Mouse (Mus musculus) hindbrain, embryonic 16.5 days (tissue): ENCODE results near the gene Rbm34. TPM values are rescaled to one million over a fixed set of nuclear protein-coding genes. Genes with fewer than 3 reads are reported as not detected.
A peak's percentile ranks its signal among the peaks of the same experiment; 100 is the strongest.

ENCODE experiments used
- ATAC-seq: fragments of 200-750 bp; cut with Nextera tagmentation; 2 replicates; pipeline ENCODE4 v1.8.0; 2017; ENCODE audit warnings: moderate TSS enrichment, moderate library complexity
- H3K27ac ChIP-seq: fragments of 300-500 bp; sonication (generic); 2 replicates; pipeline ENCODE4 v1.5.1; 2014; ENCODE audit warnings: low read depth, mild to moderate bottlenecking, control low read depth, low read length, moderate library complexity
- H3K27me3 ChIP-seq: fragments of 300-500 bp; sonication (generic); replicated peaks from 2 replicates; pipeline ENCODE4 v1.6.1; 2014; ENCODE audit warnings: low read length; ENCODE audit not compliant: control insufficient read depth, insufficient read depth
- H3K36me3 ChIP-seq: fragments of 300-500 bp; sonication (generic); 2 replicates; pipeline ENCODE4 v1.6.1; 2014; ENCODE audit warnings: mild to moderate bottlenecking, low read length, moderate library complexity, mixed read lengths; ENCODE audit not compliant: control insufficient read depth, insufficient read depth
- H3K4me1 ChIP-seq: fragments of 300-500 bp; sonication (generic); 2 replicates; pipeline ENCODE4 v1.6.1; 2014; ENCODE audit warnings: low read depth, low read length; ENCODE audit not compliant: control insufficient read depth, insufficient read depth
- H3K4me2 ChIP-seq: fragments of 300-500 bp; sonication (generic); 2 replicates; pipeline ENCODE4 v1.6.1; 2014; ENCODE audit warnings: mild to moderate bottlenecking, low read length, control low read depth, moderate library complexity
- H3K4me3 ChIP-seq: fragments of 300-500 bp; sonication (generic); 2 replicates; pipeline ENCODE4 v1.5.1; 2014; ENCODE audit warnings: mild to moderate bottlenecking, low read length, control low read depth, moderate library complexity
- H3K9ac ChIP-seq: fragments of 300-500 bp; sonication (generic); 2 replicates; pipeline ENCODE4 v1.6.1; 2014; ENCODE audit warnings: low read depth, mild to moderate bottlenecking, control low read depth, low read length, moderate library complexity
- H3K9me3 ChIP-seq: fragments of 300-500 bp; sonication (generic); 2 replicates; pipeline ENCODE4 v1.6.1; 2014; ENCODE audit warnings: mild to moderate bottlenecking, low read length, moderate library complexity; ENCODE audit not compliant: control insufficient read depth
- WGBS: fragments of 180-500 bp; shearing (Covaris S2); extraction: QIAGEN DNeasy Blood & Tissue Kit; methylation state at CpG from one replicate; pipeline ENCODE4 v1.1.7; 2014; 5-methylcytosine and 5-hydroxymethylcytosine counted together
- polyA plus RNA-seq: library from polyadenylated mRNA; unstranded; fragments of >200 nt; fragmentation: Nextera tagmentation; extraction: Ambion mirVana; gene quantifications from 2 replicates; pipeline ENCODE4 v1.2.1, GENCODE M21; 2015

Rbm34 gene
- polyA plus RNA-seq, 1 experiment from 2014 or later: 20.5 TPM

DNA sequence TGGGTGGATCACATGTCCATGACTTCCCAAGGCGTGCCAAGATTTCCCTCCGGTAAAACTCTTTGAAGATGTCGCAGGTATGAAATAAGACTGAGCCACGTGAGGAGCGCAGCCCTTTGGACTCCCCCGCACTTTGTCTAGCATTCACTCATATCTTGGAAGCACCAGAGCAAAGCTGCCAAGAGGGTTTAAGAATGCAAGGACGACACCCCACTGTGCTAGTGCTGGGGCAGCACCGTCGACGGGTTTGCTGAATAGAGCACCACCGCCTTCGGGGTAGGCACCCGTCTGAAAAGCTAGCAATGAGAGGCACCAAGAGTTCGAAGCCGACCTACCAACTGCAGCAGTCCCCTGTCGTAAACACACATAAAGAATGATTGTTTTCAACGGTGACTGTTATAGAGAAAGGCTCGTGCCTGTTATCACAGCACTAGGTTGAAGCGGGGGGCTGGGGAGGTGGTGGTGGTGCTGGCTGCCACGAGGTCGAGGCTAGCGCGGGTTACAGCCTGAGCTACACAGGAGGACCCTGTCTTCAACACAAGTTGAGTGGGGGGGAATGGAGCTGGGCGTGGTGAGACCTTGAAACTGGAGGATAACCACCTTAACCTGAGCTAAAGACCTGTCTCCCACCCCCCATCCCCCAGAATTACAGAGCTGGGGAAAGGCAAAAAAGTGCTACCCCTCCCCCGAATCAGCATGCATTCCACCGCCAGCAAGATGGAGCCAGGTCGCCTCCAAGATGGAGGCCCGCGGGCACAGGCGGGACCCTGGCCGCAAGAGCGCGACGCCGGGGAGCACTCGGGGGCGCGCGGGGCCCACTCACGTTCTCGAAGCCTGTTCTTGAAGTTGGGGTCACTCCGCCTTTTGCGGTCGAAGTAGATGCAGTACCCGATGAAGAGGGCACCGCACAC is 25.8 kb downstream of the Rbm34 start:
- peak; percentile 70 for ATAC-seq
- Histone ChIP-seq H3K4me1 (peaks cover 16% of the 10 kb centered on the region), H3K9me3 (no peaks in the 10 kb centered on the region), H3K4me3 (peak overlapping the region; percentile 62), H3K27me3 (no peaks in the 10 kb centered on the region), H3K36me3 (peaks cover 5% of the 10 kb centered on the region; the same call in 1 of the 2 replicates), H3K9ac (peak overlapping the region; percentile 68), H3K4me2 (peak overlapping the region; percentile 89), H3K27ac (peak overlapping the region; percentile 90)
- under 1% methylated on average over 42 of the region's 46 CpGs for WGBS

DNA sequence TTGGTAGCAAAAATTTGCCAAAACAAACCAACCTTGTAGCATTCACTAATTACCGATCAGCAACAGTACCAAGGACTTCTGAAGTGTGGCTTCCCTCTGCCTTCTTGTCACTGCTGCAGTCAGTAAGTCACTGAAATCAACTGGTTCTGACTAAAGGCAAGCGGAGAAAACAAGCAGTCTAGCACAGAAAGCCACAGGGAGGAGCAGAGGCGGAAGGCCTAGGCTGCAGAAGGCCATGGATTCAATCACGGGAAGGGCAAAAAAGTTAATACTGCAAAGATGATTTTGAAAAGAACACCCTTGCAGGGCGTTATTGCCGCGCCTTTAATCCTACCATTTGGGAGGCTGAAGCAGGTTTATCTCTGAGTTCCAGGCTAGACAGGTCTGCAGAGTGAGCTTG is 27.3 kb downstream of the Rbm34 start:
- WGBS: 92% methylated on average over 7 of the region's 7 CpGs

DNA sequence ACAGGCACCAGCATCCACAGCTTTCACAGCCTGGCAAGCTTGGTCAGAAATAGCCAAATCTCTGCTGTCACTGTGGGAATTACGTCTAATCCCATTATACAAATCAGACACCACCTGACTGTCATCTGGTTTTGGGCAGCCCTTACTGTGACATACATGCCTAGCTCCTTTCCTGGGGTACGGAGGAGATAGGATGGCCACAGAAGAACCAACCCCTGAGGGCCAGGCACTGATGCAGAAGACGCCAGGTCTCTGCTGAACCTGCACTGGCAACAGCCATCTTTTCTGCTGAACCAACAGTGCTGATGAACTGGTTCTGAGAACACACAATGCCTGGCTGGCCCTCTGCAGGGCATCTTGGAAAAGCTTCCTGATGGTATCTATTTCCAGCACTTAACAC is 33.5 kb downstream of the Rbm34 start:
- peak; percentile 19; the same call in 1 of the 2 replicates for ATAC-seq
- Histone ChIP-seq H3K4me1 (no peaks in the 10 kb centered on the region; the same call in 1 of the 2 replicates), H3K36me3 (peaks cover 41% of the 10 kb centered on the region), H3K4me3 (no peak overlapping the region), H3K9me3 (no peaks in the 10 kb centered on the region), H3K27ac (no peak overlapping the region), H3K4me2 (no peak overlapping the region), H3K27me3 (no peaks in the 10 kb centered on the region), H3K9ac (no peak overlapping the region)
- WGBS: 87% methylated on average over 3 of the region's 3 CpGs

More for the DNA sequence above, 27.3 kb downstream of the Rbm34 start:
- H3K27me3 ChIP-seq: no peaks in the 10 kb centered on the region
- 0 out of 2 replicates have a peak overlapping the region, but pooled peaks have one; percentile 10 for H3K4me2 ChIP-seq
- H3K27ac ChIP-seq: no peak overlapping the region
- H3K36me3 ChIP-seq: peaks cover 7% of the 10 kb centered on the region
- H3K9ac ChIP-seq: no peak overlapping the region
- H3K4me3 ChIP-seq: no peak overlapping the region
- ATAC-seq: no peak
- H3K9me3 ChIP-seq: no peaks in the 10 kb centered on the region
- H3K4me1 ChIP-seq: peaks cover 16% of the 10 kb centered on the region

DNA sequence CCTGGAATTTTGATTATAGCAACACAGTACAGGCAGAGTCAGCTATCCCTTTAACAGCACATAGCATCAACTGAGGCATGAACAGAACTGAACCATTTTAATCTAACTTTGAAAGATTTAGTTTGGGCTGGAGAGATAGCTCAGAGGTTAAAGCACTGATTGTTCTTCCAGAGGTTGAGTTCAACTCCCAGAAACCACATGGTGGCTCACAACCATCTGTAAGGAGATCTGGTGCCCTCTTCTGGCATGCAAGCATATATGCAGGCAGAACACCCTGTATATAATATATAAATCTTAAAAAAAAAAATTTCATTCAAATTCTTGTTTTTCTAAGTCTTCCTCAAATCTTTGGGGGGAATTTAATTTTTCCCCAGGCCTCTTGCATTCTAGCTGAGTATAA is 34.9 kb downstream of the Rbm34 start:
- H3K27me3 ChIP-seq: no peaks in the 10 kb centered on the region
- no peaks in the 10 kb centered on the region for H3K4me1 ChIP-seq
- peaks cover 44% of the 10 kb centered on the region for H3K36me3 ChIP-seq
- H3K4me2 ChIP-seq: no peak overlapping the region
- no peak overlapping the region for H3K27ac ChIP-seq
- no peak for ATAC-seq
- no peak overlapping the region for H3K9ac ChIP-seq
- no peak overlapping the region for H3K4me3 ChIP-seq
- H3K9me3 ChIP-seq: no peaks in the 10 kb centered on the region

DNA sequence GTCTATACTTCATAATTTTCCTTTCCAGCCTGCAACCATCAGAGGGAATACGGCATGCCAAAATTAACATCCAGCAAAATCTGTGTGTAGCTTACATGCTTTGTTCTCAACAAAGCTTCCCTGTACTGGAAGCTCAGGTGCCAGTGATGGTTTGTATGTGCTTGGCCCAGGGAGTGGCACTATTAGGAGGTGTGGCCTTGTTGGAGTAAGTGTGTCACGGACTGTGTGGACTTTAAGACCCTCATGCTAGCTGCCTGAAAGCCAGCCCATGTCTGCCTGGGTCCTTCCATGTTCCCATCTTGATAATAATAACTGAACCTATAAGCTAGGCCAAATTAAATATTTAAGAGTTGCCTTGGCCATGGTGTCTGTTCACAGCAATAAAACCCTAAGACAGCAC is 35.5 kb downstream of the Rbm34 start:
- Histone ChIP-seq H3K4me1 (no peaks in the 10 kb centered on the region), H3K27me3 (no peaks in the 10 kb centered on the region), H3K36me3 (peaks cover 44% of the 10 kb centered on the region), H3K4me3 (no peak overlapping the region), H3K9me3 (no peaks in the 10 kb centered on the region), H3K4me2 (no peak overlapping the region), H3K9ac (no peak overlapping the region), H3K27ac (no peak overlapping the region)
- 82% methylated on average over 2 of the region's 2 CpGs for WGBS
- ATAC-seq: no peak

DNA sequence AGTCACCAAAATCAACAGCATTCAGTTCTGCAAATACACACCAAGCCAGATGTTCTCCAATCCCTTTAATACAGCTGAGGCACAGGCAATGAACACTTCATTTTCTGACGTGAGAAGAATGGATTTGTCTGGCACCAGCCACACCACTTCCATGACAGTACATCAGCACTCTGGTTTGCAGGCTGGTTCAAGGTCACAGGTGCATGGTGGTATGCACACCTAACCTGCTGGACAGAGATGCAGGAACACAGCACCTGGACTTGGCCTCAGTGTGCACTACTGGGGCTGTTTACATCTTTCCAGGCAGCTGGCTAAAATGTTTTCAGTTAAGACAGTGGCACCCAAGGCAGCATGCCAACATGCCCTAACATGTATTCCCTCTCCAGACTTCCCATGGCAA is 38.2 kb downstream of the Rbm34 start:
- no peaks in the 10 kb centered on the region for H3K9me3 ChIP-seq
- H3K9ac ChIP-seq: no peak overlapping the region
- H3K36me3 ChIP-seq: peaks cover 31% of the 10 kb centered on the region
- no peak overlapping the region for H3K4me3 ChIP-seq
- no peaks in the 10 kb centered on the region for H3K27me3 ChIP-seq
- no peak for ATAC-seq
- H3K27ac ChIP-seq: no peak overlapping the region
- no peaks in the 10 kb centered on the region for H3K4me1 ChIP-seq
- H3K4me2 ChIP-seq: no peak overlapping the region
- 88% methylated on average over 1 of the region's 1 CpGs for WGBS

DNA sequence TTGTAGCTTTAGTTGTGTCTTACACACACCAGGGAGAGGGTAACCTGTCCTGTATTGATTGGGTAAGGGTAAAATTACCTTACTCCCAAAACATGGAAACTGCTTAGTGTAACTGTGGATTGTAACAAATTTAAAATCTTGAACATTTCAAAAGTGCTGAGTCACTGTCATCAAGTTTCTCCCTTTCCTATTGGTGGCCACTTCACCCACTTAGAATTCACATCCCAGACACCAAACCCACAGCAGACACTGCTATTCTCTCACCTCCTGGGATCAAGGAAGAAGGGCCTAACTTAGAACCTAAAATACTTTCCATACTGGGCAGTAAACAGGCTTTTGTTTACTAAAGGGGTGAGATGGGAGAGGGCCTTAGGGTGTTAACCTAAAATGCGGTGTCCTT is 38.6 kb downstream of the Rbm34 start:
- Histone ChIP-seq H3K9ac (no peak overlapping the region), H3K27me3 (no peaks in the 10 kb centered on the region), H3K4me2 (no peak overlapping the region), H3K9me3 (no peaks in the 10 kb centered on the region), H3K36me3 (peaks cover 29% of the 10 kb centered on the region), H3K27ac (no peak overlapping the region), H3K4me1 (no peaks in the 10 kb centered on the region), H3K4me3 (no peak overlapping the region)
- no peak for ATAC-seq
- 100% methylated on average over 1 of the region's 1 CpGs for WGBS

DNA sequence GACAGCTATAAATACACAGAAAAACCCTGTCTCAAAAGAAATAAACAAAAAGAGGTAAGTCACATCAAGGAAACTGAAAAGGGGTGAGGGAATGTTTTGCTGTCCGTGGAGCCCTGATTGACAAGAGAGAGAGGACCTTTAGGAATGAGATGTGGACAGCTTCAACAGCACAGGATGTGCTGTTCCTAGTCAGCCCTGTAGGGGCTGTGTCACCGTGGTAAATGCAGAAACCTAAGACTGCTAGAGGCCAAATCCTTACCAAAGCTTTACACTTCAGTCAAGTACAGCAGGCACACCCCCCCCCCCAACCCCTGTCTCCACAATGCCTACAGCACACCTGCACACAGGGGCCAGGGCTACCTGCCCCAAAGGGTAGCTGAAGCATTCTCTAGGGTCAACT is 39.2 kb downstream of the Rbm34 start:
- Histone ChIP-seq H3K9ac (no peak overlapping the region), H3K4me3 (no peak overlapping the region), H3K4me2 (no peak overlapping the region), H3K27me3 (no peaks in the 10 kb centered on the region), H3K9me3 (no peaks in the 10 kb centered on the region), H3K4me1 (no peaks in the 10 kb centered on the region), H3K27ac (no peak overlapping the region), H3K36me3 (peaks cover 25% of the 10 kb centered on the region)
- ATAC-seq: no peak
- 50% methylated on average over 2 of the region's 2 CpGs for WGBS

DNA sequence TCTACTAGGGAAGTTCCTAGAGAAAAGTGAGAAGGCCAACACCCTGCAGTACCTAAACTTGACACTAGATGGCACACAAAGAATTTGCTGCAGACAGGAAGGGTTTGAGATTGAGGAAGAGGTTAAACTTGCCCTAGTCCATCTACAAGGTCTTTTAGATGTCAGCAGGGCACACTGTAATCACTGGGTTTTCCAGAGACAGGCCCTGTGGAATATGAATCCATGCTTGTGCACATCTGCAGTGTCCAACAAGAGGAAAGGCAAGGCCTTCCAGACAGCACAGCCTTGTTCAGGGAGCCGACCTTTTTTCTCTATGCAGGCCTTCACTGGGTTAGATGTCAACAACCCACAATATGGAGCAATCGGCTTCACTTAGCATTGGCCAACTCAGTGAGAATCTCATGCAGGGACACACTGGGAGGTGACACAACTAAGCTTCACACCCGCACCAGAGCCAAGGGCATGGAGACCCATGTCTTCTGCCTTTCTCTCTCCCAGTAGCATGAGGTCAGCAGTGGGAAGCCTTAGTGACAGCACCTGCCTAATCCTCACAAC is 41.2 kb downstream of the Rbm34 start:
- 87% methylated on average over 3 of the region's 3 CpGs for WGBS
- Histone ChIP-seq H3K4me1 (no peaks in the 10 kb centered on the region), H3K36me3 (peaks cover 11% of the 10 kb centered on the region), H3K4me3 (no peak overlapping the region), H3K27me3 (no peaks in the 10 kb centered on the region), H3K9ac (no peak overlapping the region), H3K9me3 (no peaks in the 10 kb centered on the region), H3K4me2 (no peak overlapping the region), H3K27ac (no peak overlapping the region)
- no peak for ATAC-seq
